Mouse (Mus musculus) spleen, adult 2 months (tissue): Measurements from ENCODE around the gene Ak8. TPM values are rescaled to one million over a fixed set of nuclear protein-coding genes. Genes with fewer than 3 reads are reported as not detected.

Source experiments
- DNase-seq, 2 experiments: peaks; one replicate each; pipeline versions ENCODE4 v3.0.0 to v3.0.0-alpha.2; 2012 to 2021; ENCODE audit warnings: low spot score in 2 of 2, low read depth in 1 of 2
- H3K27ac ChIP-seq: fragments of 200-500 bp; 2 replicates; pipeline ENCODE4 v1.5.1; 2012; ENCODE audit warnings: low read length, inconsistent platforms; ENCODE audit not compliant: insufficient read depth
- H3K27me3 ChIP-seq: fragments of 200-500 bp; 2 replicates; pipeline ENCODE4 v1.6.1; 2012; ENCODE audit warnings: mild to moderate bottlenecking, moderate library complexity, low read length, inconsistent platforms; ENCODE audit not compliant: control insufficient read depth, insufficient read depth
- H3K36me3 ChIP-seq: fragments of 200-500 bp; 2 replicates; pipeline ENCODE4 v1.6.1; 2012; ENCODE audit warnings: mild to moderate bottlenecking, low read length, inconsistent platforms; ENCODE audit not compliant: control insufficient read depth, insufficient read depth
- H3K4me1 ChIP-seq: fragments of 200-500 bp; 2 replicates; pipeline ENCODE4 v1.6.1; 2011; ENCODE audit warnings: inconsistent platforms; ENCODE audit not compliant: control insufficient read depth, insufficient read depth, insufficient read length
- H3K4me3 ChIP-seq: fragments of 200-500 bp; 2 replicates; pipeline ENCODE4 v1.5.1; 2011; ENCODE audit warnings: mild to moderate bottlenecking, inconsistent platforms; ENCODE audit not compliant: insufficient read depth, insufficient read length; ENCODE audit errors: extremely low read depth
- CTCF ChIP-seq: fragments of 200-500 bp; IDR thresholded peaks from 2 replicates; pipeline ENCODE4 v1.5.1; 2011; ENCODE audit warnings: mild to moderate bottlenecking, inconsistent platforms; ENCODE audit not compliant: insufficient read depth, insufficient read length, insufficient replicate concordance; ENCODE audit errors: extremely low read depth
- POLR2A ChIP-seq: fragments of 200-500 bp; IDR thresholded peaks from 2 replicates; pipeline ENCODE4 v1.6.1; 2011; ENCODE audit warnings: low read depth, low read length, inconsistent platforms
- WGBS: fragments of 180-500 bp; shearing (Covaris S2); methylation state at CpG from one replicate; pipeline ENCODE4 v1.1.7; 2018; 5-methylcytosine and 5-hydroxymethylcytosine counted together
- polyA plus RNA-seq: library from polyadenylated mRNA; depleted of rRNA; stranded (reverse); fragments of >200 nt; gene quantifications from 2 replicates; pipeline ENCODE4 v1.2.3, GENCODE M21; 2012; rRNA removed

Ak8 gene
- 0.69 and 0.94 TPM in 2 replicates for polyA plus RNA-seq

- Histone ChIP-seq H3K4me3 (peak within 1 kb of the TSS; percentile 56), H3K4me1 (peaks cover 11% of the 10 kb centered on the region; the same call in 1 of the 2 replicates), H3K27ac (peak within 1 kb of the TSS; percentile 68), H3K36me3 (no peaks in the 10 kb centered on the region), H3K27me3 (no peaks in the 10 kb centered on the region)
- WGBS: 3% methylated on average over 53 of the region's 53 CpGs
- peak in 1 of 2 experiments; percentile 72 for DNase-seq
- TF ChIP-seq POLR2A (no peak), CTCF (no peak)
These were observed at the start of gene Ak8, which contains the start of gene Spaca9 for GRCm38 (mm10) chr2:28699361-28700335. Gene Ak8 (plus strand): TSS chr2:28700164. Gene Spaca9 (minus strand): TSS chr2:28699727.

GRCm38 (mm10) chr2:28650526-28650925 is 49.4 kb upstream of the Ak8 start:
- TF ChIP-seq POLR2A (no peak), CTCF (no peak)
- no peak overlapping the region for H3K27ac ChIP-seq
- H3K36me3 ChIP-seq: peaks cover 2% of the 10 kb centered on the region; the same call in 1 of the 2 replicates
- no peak overlapping the region for H3K4me3 ChIP-seq
- H3K4me1 ChIP-seq: no peaks in the 10 kb centered on the region
- no peaks in the 10 kb centered on the region for H3K27me3 ChIP-seq
- no peak for DNase-seq

GRCm38 (mm10) chr2:28653351-28653750 is 46.6 kb upstream of the Ak8 start:
- DNase-seq: no peak
- TF ChIP-seq POLR2A: no peak
- TF ChIP-seq CTCF: no peak
- no peak overlapping the region for H3K4me3 ChIP-seq
- no peaks in the 10 kb centered on the region for H3K4me1 ChIP-seq
- H3K27me3 ChIP-seq: no peaks in the 10 kb centered on the region
- WGBS: 93% methylated on average over 7 of the region's 7 CpGs
- H3K36me3 ChIP-seq: peaks cover 9% of the 10 kb centered on the region
- no peak overlapping the region for H3K27ac ChIP-seq

- peak in 1 of 2 experiments; percentile 20 for DNase-seq
- TF ChIP-seq CTCF (peak; percentile 52; the same call in 1 of the 2 replicates), POLR2A (no peak)
- Histone ChIP-seq H3K4me1 (no peaks in the 10 kb centered on the region), H3K27me3 (no peaks in the 10 kb centered on the region), H3K27ac (no peak overlapping the region), H3K4me3 (no peak overlapping the region), H3K36me3 (peaks cover 14% of the 10 kb centered on the region)
- WGBS: 69% methylated on average over 2 of the region's 2 CpGs
These were observed 45.7 kb upstream of the Ak8 start for GRCm38 (mm10) chr2:28654295-28654694.

DNA sequence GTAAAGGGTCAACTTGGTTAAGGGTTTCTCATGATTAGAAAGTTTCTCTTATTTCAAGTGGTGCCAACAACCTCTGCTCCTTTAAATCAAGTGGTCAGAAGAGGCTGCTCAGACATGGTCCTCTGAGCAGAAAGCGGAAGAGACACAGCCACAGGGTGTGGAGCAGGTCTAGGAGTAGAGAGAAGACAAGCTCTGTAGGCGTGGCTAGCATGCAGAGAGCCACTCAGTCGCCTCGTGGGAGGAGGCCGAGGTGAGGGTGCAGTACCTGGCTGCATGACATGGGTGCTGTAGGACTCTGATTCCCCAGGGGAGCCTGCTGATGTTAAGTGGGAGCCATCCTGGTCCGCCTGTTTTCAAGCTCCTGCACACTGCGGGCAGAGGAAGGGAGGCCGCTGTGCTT is 43.7 kb upstream of the Ak8 start:
- Histone ChIP-seq H3K4me3 (no peak overlapping the region), H3K27ac (no peak overlapping the region), H3K36me3 (peaks cover 19% of the 10 kb centered on the region), H3K4me1 (no peaks in the 10 kb centered on the region), H3K27me3 (no peaks in the 10 kb centered on the region)
- TF ChIP-seq POLR2A: no peak
- TF ChIP-seq CTCF: no peak
- 89% methylated on average over 8 of the region's 8 CpGs for WGBS
- no peak for DNase-seq

- no peaks in the 10 kb centered on the region for H3K27me3 ChIP-seq
- no peak for TF ChIP-seq POLR2A
- no peak for TF ChIP-seq CTCF
- H3K4me3 ChIP-seq: no peak overlapping the region
- no peaks in the 10 kb centered on the region for H3K4me1 ChIP-seq
- DNase-seq: no peak
- WGBS: 93% methylated on average over 3 of the region's 3 CpGs
- H3K27ac ChIP-seq: no peak overlapping the region
- peaks cover 26% of the 10 kb centered on the region for H3K36me3 ChIP-seq
These were observed 37.1 kb upstream of the Ak8 start for GRCm38 (mm10) chr2:28662891-28663290.

GRCm38 (mm10) chr2:28665818-28666217 is 34.1 kb upstream of the Ak8 start:
- TF ChIP-seq POLR2A: no peak
- TF ChIP-seq CTCF: no peak
- H3K4me3 ChIP-seq: no peak overlapping the region
- WGBS: 87% methylated on average over 3 of the region's 3 CpGs
- no peak overlapping the region for H3K27ac ChIP-seq
- peaks cover 22% of the 10 kb centered on the region for H3K36me3 ChIP-seq
- H3K27me3 ChIP-seq: no peaks in the 10 kb centered on the region
- no peaks in the 10 kb centered on the region for H3K4me1 ChIP-seq
- no peak for DNase-seq
